Mouse (Mus musculus) fat pad, adult 2 months (tissue): ENCODE measurements around the gene Egflam.

Experiments used
- DNase-seq: peaks from one replicate; pipeline ENCODE4 v3.0.0-alpha.2; 2011; ENCODE audit warnings: low read depth, low spot score; ENCODE audit errors: extremely low read depth

The Egflam gene

GRCm38 (mm10) chr15:7397818-7398608 is at the start of gene Egflam:
Gene Egflam (minus strand): TSS chr15:7398395.
- no peak for DNase-seq

- no peak for DNase-seq
Measured at GRCm38 (mm10) chr15:7443396-7444315, 45.5 kb upstream of the Egflam start.

- no peak for DNase-seq
Measured at GRCm38 (mm10) chr15:7442148-7443100, 44.2 kb upstream of the Egflam start.

GRCm38 (mm10) chr15:7424282-7424681 is 26.1 kb upstream of the Egflam start:
- no peak for DNase-seq

- DNase-seq: no peak
Measured at GRCm38 (mm10) chr15:7404521-7404920, 6.3 kb upstream of the Egflam start.

GRCm38 (mm10) chr15:7398609-7399540 is 680 bp upstream of the Egflam start:
- DNase-seq: no peak

GRCm38 (mm10) chr15:7397446-7397817 is 763 bp downstream of the Egflam start:
- DNase-seq: no peak

- no peak for DNase-seq
Measured at GRCm38 (mm10) chr15:7383349-7383748, 14.8 kb downstream of the Egflam start.

GRCm38 (mm10) chr15:7382457-7382856 is 15.7 kb downstream of the Egflam start:
- DNase-seq: no peak

- no peak for DNase-seq
Measured at GRCm38 (mm10) chr15:7352635-7353051, 45.6 kb downstream of the Egflam start.

GRCm38 (mm10) chr15:7340703-7341309 is 57.4 kb downstream of the Egflam start:
- DNase-seq: no peak

GRCm38 (mm10) chr15:7334517-7335298 is 63.5 kb downstream of the Egflam start:
- no peak for DNase-seq

GRCm38 (mm10) chr15:7332875-7333274 is 65.3 kb downstream of the Egflam start:
- no peak for DNase-seq

- DNase-seq: no peak
Measured at GRCm38 (mm10) chr15:7322599-7323311, 75.4 kb downstream of the Egflam start.

- no peak for DNase-seq
Measured at GRCm38 (mm10) chr15:7320901-7321300, 77.3 kb downstream of the Egflam start.

GRCm38 (mm10) chr15:7315539-7315938 is 82.7 kb downstream of the Egflam start:
- DNase-seq: no peak

- DNase-seq: no peak
Measured at GRCm38 (mm10) chr15:7308711-7309110, 89.5 kb downstream of the Egflam start.

GRCm38 (mm10) chr15:7299892-7300291 is 98.3 kb downstream of the Egflam start:
- DNase-seq: no peak
